Mouse (Mus musculus): ENCODE measurements around the gene Tesc.

The Tesc gene

DNA sequence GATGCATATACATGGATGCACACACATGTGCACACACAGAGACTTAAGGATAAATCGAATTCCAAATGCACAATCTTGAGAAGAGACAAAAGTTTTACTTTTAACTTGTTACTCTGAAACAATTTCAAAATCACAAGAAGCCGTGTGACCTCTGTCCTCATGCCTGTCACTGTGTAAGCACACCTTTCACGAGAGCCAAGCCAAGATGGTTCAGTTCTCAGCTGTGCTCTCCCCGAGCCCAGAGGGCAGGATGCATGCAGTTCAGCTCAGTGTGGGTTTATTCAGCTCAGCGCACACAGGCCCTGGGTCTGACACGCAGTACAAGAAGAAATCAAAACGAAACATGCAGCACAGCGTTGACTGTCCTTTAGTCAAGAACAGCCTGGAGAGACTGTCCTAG is 78.0 kb downstream of the Tesc start:
- DNase-seq (ENCODE audit: low read depth, low spot score), result no peak

DNA sequence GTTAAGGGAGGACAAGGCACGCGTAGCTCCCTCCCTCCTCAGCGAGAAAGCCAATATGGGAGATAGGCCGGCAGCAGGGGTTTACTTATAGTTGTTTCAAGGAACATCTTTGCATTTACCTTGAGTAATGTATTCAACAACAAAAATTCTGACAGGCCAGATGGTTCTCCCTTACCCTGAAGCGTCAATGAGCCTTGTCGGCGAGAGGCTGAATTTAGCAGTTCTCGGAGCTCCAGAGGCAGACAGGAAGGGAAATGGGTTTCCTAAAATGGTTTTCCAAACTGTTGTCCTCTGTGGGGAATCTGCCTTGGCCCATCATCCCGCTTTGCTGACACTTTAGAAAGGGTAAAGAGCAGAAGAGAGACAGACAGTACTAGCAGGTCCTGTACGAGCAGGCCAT is 79.1 kb downstream of the Tesc start:
- no peak for DNase-seq (ENCODE audit: low read depth, low spot score)

DNA sequence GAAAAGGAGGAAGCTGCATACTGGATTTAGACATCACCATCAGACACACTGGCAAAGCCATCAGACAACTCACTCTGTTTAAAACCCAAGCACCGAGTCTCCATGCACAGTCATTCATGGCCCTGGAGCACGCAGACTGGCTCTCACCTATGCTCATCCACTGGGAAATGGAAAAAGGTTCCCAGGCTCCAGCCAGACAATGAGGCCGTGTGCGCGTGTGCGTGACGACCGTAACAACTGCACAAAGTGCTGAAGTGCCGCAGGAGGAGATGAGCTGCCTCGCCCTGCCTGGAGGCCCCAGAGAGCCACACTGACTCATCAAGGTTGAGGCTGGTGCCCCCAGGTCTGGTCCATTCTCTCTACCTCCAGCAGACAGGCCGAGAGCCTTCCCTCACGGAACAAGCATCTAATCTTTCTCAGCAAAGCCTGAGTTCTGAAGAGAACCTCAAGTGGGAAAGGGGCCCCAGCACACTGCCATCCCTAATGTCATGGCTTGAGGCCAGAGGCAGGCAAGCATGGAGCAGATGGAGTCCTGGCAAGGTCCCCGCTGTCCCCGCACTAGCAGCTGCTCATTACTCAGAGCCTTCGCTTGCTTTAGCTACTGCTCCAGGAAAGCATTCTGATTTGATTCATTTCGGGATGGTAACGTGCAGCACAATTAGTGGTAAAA is 80.7 kb downstream of the Tesc start:
- DNase-seq (ENCODE audit: low read depth, low spot score), result no peak

DNA sequence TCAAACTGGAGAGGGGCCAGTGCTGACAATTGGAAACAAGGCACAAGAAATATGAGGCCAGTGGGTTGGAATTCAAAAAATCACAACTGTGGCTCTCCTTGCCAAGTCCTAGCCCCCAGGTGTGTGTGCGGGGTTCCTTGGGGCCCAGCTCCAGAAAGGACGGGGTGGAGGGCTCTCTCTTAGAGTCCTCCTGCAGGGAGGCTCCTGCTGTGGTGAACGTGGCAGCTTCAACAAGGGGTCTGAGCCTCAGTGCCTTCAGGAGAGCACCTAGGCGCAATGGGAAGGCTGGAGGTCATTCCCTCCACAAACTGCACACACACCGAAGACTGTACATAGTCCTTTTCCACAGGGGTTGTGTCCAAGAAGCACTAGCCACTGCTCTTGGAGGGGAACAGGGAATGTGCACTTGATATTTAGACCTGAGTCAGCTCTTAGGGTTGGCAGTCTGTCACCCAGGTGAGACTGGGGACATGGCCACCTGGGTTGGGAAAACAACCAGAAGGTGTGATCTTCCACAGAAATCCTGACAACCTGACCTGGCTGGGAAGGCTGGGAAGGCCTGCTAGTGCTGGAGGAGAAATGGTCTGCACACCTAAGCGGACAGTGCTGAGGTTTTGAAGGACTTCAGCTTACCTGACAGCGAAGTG is 81.4 kb downstream of the Tesc start:
- no peak for DNase-seq (ENCODE audit: low read depth, low spot score)

Data from retina, postnatal 7 days (tissue).